Mouse (Mus musculus) hindbrain, embryonic 12.5 days (tissue): ENCODE results near the gene Hes7. TPM values are rescaled to one million over a fixed set of nuclear protein-coding genes. Genes with fewer than 3 reads are reported as not detected.

Experiments used
- ATAC-seq: fragments of 200-750 bp; cut with Nextera tagmentation; 2 replicates; pipeline ENCODE4 v1.8.0; 2017; ENCODE audit warnings: moderate TSS enrichment; ENCODE audit not compliant: low FRiP score
- H3K27ac ChIP-seq: fragments of 300-500 bp; sonication (generic); 2 replicates; pipeline ENCODE4 v1.5.1; 2016; ENCODE audit warnings: mild to moderate bottlenecking
- H3K27me3 ChIP-seq: fragments of 300-500 bp; sonication (generic); 2 replicates; pipeline ENCODE4 v1.6.1; 2016; ENCODE audit warnings: mild to moderate bottlenecking
- H3K36me3 ChIP-seq: fragments of 300-500 bp; sonication (generic); 2 replicates; pipeline ENCODE4 v1.6.1; 2016; ENCODE audit warnings: mild to moderate bottlenecking
- H3K4me1 ChIP-seq: fragments of 300-500 bp; sonication (generic); 2 replicates; pipeline ENCODE4 v1.6.1; 2016
- H3K4me2 ChIP-seq: fragments of 300-500 bp; sonication (generic); replicated peaks from 2 replicates; pipeline ENCODE4 v1.6.1; 2016; ENCODE audit warnings: mild to moderate bottlenecking
- H3K4me3 ChIP-seq: fragments of 300-500 bp; sonication (generic); 2 replicates; pipeline ENCODE4 v1.5.1; 2016; ENCODE audit warnings: mild to moderate bottlenecking
- H3K9ac ChIP-seq: fragments of 300-500 bp; sonication (generic); 2 replicates; pipeline ENCODE4 v1.6.1; 2016; ENCODE audit warnings: mild to moderate bottlenecking, moderate library complexity
- H3K9me3 ChIP-seq: fragments of 300-500 bp; sonication (generic); replicated peaks from 2 replicates; pipeline ENCODE4 v1.6.1; 2016; ENCODE audit warnings: mild to moderate bottlenecking
- WGBS: fragments of 180-500 bp; shearing (Covaris S2); methylation state at CpG from one replicate; pipeline ENCODE4 v1.1.7; 2016; 5-methylcytosine and 5-hydroxymethylcytosine counted together
- polyA plus RNA-seq: library from polyadenylated mRNA; unstranded; fragments of >200 nt; fragmentation: Nextera tagmentation; extraction: Ambion mirVana; gene quantifications from 2 replicates; pipeline ENCODE4 v1.2.1, GENCODE M21; 2016

Gene Hes7
- polyA plus RNA-seq, 1 experiment from 2014 or later, result 0.49 TPM

DNA sequence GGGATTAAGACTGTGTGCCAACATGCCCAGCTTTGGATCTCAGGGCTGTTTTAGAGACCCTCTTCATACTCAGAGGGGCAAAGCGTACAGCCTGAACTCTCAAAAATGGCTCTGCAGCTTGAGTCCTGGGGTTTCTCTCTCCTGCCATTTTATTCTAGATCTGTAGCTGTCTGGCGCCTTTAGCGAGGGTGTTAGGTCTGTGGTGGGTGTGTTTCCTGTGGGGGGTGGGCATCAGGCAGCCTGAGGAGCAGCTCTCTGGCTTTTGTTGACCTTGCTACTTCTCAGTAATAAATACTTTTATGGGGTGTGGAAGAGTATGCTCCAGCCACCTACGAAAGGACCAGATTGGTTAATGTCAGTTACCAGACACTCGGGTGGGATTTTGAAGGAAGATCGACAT lies 42.2 kb upstream of the Hes7 start:
- WGBS, result 77% methylated on average over 6 of the region's 6 CpGs
- Histone ChIP-seq H3K36me3 (no peaks in the 10 kb centered on the region), H3K27me3 (no peaks in the 10 kb centered on the region), H3K9me3 (no peaks in the 10 kb centered on the region), H3K9ac (no peak overlapping the region), H3K4me3 (no peak overlapping the region), H3K4me2 (no peak overlapping the region), H3K27ac (no peak overlapping the region), H3K4me1 (no peaks in the 10 kb centered on the region; the same call in 1 of the 2 replicates)
- ATAC-seq, result no peak

DNA sequence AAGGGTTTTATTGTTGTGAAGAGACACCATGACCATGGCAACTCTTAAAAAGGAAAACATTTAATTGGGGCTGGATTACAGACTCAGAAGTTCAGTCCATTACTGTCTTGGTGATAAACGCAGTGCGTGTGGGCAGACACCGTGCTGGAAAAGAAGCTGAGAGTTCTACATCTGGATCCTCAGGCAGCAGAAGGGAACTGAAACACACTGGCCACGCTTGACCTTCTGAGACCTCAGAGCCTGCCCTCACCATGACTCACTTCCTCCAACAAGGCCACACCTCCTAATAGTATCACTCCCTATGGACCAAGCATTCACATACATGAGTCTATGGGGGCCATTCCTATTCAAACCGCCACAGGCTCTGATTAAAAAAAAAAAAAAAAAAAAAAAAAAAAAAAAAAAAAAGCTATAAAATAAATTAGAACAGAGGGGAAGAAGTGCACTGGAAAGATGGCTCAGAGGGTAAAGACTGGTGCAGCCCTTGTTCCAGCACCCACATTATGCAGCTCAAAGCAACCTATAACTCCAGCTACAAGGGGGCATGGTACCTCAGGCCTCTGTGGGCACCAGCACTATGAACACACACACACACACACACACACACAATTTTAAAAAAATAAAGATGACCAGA lies 41.3 kb upstream of the Hes7 start:
- WGBS, result 85% methylated on average over 5 of the region's 5 CpGs
- H3K4me1 ChIP-seq, result no peaks in the 10 kb centered on the region
- no peak overlapping the region for H3K4me3 ChIP-seq
- no peak overlapping the region for H3K4me2 ChIP-seq
- ATAC-seq, result no peak
- no peak overlapping the region for H3K9ac ChIP-seq
- H3K36me3 ChIP-seq, result no peaks in the 10 kb centered on the region
- H3K27ac ChIP-seq, result no peak overlapping the region
- H3K27me3 ChIP-seq, result no peaks in the 10 kb centered on the region
- no peaks in the 10 kb centered on the region for H3K9me3 ChIP-seq

DNA sequence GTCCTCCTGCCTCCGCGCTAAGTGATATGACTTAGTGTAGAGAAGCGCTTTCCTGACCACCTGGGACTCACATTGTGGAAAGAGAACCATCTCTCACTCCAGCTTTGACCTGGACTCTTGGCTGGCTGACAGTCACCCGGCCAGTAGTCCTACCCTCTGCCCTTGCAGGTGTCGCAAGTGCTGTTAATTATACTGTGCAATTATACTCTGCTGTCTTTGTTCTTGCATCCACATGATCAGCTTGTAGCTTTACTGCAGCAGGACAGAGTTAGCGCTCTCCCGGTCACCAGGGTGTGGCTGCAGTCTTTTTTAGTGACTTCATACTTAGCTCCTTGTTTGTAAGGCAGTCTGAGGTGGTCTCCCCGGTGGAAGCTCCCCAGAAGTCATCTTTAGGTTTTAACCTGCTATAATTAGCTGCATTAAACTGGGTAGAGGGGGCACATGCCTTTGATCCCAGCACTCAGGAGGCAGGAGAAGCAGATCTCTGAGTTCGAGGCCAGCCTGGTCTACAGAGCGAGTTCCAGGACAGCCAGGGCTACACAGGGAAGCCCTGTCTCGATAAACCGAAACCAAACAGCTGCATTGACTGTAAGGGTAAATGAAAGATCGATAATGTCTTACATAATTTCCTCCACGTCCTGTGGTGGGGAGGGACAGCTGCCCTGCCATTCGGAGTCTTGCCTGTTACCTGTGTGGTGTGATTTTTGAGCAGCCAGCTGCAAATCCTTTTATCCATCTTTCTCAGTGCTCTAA lies 39.9 kb upstream of the Hes7 start:
- H3K27me3 ChIP-seq, result no peaks in the 10 kb centered on the region
- no peak overlapping the region for H3K9ac ChIP-seq
- no peaks in the 10 kb centered on the region for H3K4me1 ChIP-seq
- H3K9me3 ChIP-seq, result no peaks in the 10 kb centered on the region
- H3K4me3 ChIP-seq, result no peak overlapping the region
- H3K27ac ChIP-seq, result no peak overlapping the region
- H3K4me2 ChIP-seq, result no peak overlapping the region
- 87% methylated on average over 15 of the region's 15 CpGs for WGBS
- ATAC-seq, result no peak
- H3K36me3 ChIP-seq, result no peaks in the 10 kb centered on the region

DNA sequence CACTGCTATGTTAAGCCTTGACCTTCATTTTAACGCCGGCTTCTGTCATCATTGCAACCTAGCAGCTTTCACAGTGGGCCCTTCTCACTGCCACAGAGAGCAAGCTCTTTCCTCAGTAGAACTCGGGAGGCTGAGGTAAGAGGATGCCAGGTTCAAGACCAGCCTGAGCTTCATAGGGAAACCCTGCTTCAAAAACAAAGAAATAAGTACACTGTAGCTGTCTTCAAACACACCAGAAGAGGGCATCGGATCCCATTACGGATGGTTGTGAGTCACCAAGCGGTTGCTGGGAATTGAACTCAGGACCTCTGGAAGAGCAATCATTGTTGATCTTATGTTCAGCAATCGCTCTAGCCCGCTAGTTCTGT lies 39.4 kb upstream of the Hes7 start:
- H3K9me3 ChIP-seq, result no peaks in the 10 kb centered on the region
- H3K4me3 ChIP-seq, result no peak overlapping the region
- no peaks in the 10 kb centered on the region for H3K36me3 ChIP-seq
- ATAC-seq, result no peak
- no peak overlapping the region for H3K9ac ChIP-seq
- H3K27ac ChIP-seq, result no peak overlapping the region
- H3K27me3 ChIP-seq, result no peaks in the 10 kb centered on the region
- no peak overlapping the region for H3K4me2 ChIP-seq
- no peaks in the 10 kb centered on the region for H3K4me1 ChIP-seq
- 90% methylated on average over 8 of the region's 8 CpGs for WGBS

DNA sequence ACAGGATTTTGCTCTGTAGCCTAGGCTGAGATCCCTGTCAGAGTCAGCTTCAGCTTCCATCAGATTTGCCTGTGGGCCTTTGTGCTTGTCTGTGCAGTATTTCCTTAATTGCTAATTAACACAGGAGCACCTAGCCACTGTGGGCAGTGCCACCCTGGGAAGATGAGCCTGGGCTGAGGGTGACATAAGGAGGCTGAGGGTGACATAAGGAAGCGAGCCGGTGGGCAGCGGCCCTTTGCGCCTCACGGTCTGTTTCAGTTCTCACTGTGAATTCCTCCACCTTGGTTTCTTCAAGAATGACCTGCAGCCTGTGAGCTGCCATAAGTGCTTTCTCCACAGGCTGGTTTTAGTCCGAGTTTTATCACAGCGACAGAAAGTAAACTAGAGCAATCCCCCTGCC lies 38.6 kb upstream of the Hes7 start:
- Histone ChIP-seq H3K4me2 (no peak overlapping the region), H3K27ac (no peak overlapping the region), H3K36me3 (no peaks in the 10 kb centered on the region), H3K9ac (no peak overlapping the region), H3K4me3 (no peak overlapping the region), H3K27me3 (no peaks in the 10 kb centered on the region), H3K4me1 (no peaks in the 10 kb centered on the region), H3K9me3 (no peaks in the 10 kb centered on the region)
- ATAC-seq, result no peak
- 91% methylated on average over 7 of the region's 7 CpGs for WGBS

DNA sequence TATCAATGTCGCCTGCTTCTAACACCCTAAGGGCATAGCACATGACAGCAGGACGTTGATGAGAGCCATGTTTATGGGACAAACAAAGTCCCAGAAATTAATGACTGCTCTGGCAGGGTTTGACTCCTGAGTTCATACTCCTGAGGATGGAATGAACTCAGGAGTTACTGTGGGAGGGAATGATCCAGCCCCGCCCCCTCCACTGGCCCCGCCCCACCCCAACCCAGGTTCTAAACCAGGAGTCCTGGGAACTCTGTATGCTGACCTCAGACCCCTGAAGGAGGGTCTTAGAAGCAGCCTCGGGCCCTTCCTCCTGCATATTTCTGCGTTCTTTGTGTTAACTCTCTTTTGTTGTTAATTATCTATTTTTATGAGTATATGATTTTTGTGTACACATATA lies 34.6 kb upstream of the Hes7 start:
- no peaks in the 10 kb centered on the region for H3K27me3 ChIP-seq
- H3K4me1 ChIP-seq, result peaks cover 23% of the 10 kb centered on the region
- no peak overlapping the region for H3K27ac ChIP-seq
- no peak overlapping the region for H3K9ac ChIP-seq
- no peak overlapping the region for H3K4me2 ChIP-seq
- no peak overlapping the region for H3K4me3 ChIP-seq
- no peak for ATAC-seq
- H3K36me3 ChIP-seq, result peaks cover 5% of the 10 kb centered on the region; the same call in 1 of the 2 replicates
- WGBS, result 70% methylated on average over 6 of the region's 6 CpGs
- H3K9me3 ChIP-seq, result no peaks in the 10 kb centered on the region

DNA sequence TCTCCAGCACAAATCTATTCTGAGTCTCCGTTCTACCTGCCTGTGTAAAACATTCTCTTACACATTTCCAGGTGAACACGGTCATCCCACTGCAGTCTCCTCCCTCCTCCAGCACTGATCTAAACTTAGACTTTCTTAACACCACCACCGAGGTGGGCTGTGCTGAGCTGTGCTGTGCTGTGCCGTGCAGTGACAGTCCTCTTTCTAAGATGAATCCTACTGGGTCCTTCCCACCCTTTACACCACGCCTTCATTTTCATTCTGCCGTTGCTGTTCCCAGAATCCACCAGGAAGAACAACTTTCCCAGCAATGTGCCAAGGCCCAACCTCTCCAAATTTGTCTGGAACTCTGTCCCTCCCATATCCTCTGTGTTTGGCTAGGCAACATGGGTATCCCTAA lies 33.8 kb upstream of the Hes7 start:
- no peak overlapping the region for H3K4me3 ChIP-seq
- peak overlapping the region; percentile 95; the same call in 1 of the 2 replicates for H3K27ac ChIP-seq
- peaks cover 11% of the 10 kb centered on the region; the same call in 1 of the 2 replicates for H3K36me3 ChIP-seq
- H3K4me2 ChIP-seq, result no peak overlapping the region
- H3K27me3 ChIP-seq, result no peaks in the 10 kb centered on the region
- H3K9ac ChIP-seq, result 0 out of 2 replicates have a peak overlapping the region, but pooled peaks have one; percentile 14
- ATAC-seq, result no peak
- H3K4me1 ChIP-seq, result peaks cover 27% of the 10 kb centered on the region
- 65% methylated on average over 6 of the region's 6 CpGs for WGBS
- H3K9me3 ChIP-seq, result no peaks in the 10 kb centered on the region

DNA sequence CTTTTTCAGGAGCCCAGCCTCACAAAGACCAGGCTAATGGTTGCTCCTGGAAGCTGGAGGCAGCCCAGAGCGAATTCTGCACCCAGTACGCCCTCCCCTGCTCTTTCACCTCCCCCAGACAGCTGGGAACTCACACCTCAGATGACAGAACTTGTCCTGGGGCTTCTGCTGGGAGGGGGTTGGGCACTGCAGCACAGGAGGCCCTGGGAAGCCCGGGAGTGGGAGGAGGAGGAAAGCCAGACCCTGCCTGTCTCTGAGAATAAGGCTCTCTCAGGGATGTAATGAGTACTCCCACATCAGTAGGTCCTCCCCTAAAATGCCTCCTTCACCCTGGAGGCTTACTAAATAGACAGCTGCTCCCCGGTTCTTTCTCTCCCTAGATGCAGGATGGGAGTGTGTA lies 33.1 kb upstream of the Hes7 start:
- H3K4me3 ChIP-seq, result no peak overlapping the region
- H3K4me1 ChIP-seq, result peaks cover 30% of the 10 kb centered on the region
- no peaks in the 10 kb centered on the region for H3K27me3 ChIP-seq
- peak overlapping the region; percentile 95 for H3K27ac ChIP-seq
- no peaks in the 10 kb centered on the region for H3K9me3 ChIP-seq
- WGBS, result 37% methylated on average over 4 of the region's 4 CpGs
- H3K9ac ChIP-seq, result no peak overlapping the region
- peaks cover 18% of the 10 kb centered on the region; the same call in 1 of the 2 replicates for H3K36me3 ChIP-seq
- no peak overlapping the region; the same call in 1 of the 2 replicates for H3K4me2 ChIP-seq
- no peak for ATAC-seq

DNA sequence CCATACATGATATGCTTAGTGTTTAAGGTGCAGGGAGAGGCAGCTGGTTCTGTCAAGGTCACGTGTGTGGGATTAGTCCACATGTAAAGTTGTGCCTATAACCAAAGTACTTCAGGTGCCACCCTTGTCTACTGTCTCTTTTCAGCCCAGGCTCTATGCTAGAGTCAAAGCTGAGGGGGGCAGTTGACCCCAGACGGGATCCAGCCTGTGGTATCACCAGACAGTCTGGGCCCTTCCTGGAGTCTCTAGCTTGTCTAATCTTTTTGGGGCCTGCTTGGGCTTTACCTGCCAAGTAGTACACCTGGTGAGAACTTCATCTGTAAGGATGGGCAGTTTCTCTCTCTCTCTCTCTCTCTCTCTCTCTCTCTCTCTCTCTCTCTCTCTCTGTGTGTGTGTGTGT lies 32.6 kb upstream of the Hes7 start:
- H3K4me3 ChIP-seq, result no peak overlapping the region
- WGBS, result 64% methylated on average over 2 of the region's 2 CpGs
- H3K36me3 ChIP-seq, result peaks cover 22% of the 10 kb centered on the region; the same call in 1 of the 2 replicates
- peak overlapping the region; percentile 95; the same call in 1 of the 2 replicates for H3K27ac ChIP-seq
- no peaks in the 10 kb centered on the region for H3K9me3 ChIP-seq
- peak overlapping the region; percentile 99; the same call in 1 of the 2 replicates for H3K9ac ChIP-seq
- no peaks in the 10 kb centered on the region for H3K27me3 ChIP-seq
- peak overlapping the region; percentile 84 for H3K4me2 ChIP-seq
- peaks cover 30% of the 10 kb centered on the region for H3K4me1 ChIP-seq
- ATAC-seq, result no peak

DNA sequence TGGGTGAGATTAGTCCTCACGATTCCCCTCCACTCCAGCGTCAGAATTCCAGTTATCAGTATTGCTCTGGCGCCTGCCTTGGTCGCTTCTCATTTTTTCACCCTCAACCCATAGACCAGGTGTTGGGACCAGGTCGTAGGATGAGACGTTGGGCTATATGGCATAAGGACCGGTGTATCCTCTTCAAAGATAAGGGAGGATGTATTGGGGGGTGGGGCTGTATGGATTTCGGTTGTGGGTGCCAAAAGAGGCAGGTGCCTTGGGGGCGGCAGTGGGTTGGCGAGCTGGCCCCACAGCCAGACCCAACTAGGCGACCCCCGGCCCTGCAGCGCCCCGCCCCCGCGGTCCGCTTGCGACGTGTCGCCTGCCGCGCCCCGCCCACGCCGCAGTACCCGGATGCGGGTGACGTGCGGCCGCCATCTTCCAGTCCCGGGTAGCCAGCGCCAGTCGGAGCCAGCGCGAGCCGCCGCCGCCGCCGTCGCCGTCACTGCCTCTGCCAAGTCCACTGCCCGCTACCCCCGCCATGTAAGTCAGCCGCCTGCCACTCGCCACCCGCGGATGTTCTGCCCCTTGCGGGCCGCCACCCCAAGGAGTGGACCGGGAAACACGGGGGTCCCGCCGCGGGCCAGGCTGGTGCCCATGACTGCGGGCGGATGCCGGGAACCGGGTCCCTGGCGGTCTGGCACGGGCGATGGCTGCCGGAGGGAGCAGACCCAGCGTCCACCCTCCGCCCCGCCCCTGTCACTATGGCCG lies 31.9 kb upstream of the Hes7 start, which contains the start of gene Vamp2:
Vamp2 (plus strand) TSS at position 388 of the 753 bp plus-strand sequence.
- 1% methylated on average over 66 of the region's 67 CpGs for WGBS

DNA sequence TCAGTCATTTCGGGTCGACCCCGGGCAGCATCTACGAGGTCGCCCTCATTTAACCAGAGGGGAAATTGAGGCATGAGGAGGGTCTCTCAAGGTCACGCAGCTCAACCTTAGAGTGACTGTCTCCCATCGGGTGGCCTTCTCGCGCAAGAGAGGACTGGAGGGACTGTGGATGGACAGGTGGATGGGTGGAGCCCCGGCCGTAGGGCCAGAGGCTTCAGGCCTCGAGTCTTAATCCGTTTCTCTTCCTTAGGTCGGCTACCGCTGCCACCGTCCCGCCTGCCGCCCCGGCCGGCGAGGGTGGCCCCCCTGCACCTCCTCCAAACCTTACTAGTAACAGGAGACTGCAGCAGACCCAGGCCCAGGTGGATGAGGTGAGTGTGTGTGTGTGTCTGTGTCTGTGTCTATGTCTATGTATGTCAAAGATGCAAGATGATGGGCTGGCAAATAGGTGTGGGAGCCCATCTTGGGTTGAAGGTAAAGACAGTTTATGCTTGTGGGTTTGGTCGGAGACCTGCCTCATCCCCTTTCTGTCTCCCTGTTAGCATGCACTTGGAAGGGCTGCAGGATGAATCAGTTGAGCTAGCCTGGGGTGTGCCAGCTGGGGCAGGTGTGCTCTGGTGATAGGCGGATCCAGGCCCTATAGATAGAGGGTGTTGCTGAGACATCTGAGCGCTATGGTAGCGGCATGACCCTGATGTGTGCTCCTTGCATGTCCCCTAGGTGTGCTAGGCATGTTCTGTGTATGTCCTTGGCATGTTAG lies 31.2 kb upstream of the Hes7 start:
- H3K9me3 ChIP-seq, result no peaks in the 10 kb centered on the region
- peak; percentile 38 for ATAC-seq
- peak overlapping the region; percentile 98 for H3K4me3 ChIP-seq
- H3K27me3 ChIP-seq, result no peaks in the 10 kb centered on the region
- H3K4me1 ChIP-seq, result peaks cover 30% of the 10 kb centered on the region
- 11% methylated on average over 25 of the region's 25 CpGs for WGBS
- H3K36me3 ChIP-seq, result peaks cover 24% of the 10 kb centered on the region; the same call in 1 of the 2 replicates
- H3K9ac ChIP-seq, result peak overlapping the region; percentile 99
- peak overlapping the region; percentile 84 for H3K4me2 ChIP-seq
- H3K27ac ChIP-seq, result peak overlapping the region; percentile 95

More for the DNA sequence above, 31.9 kb upstream of the Hes7 start, which contains the start of gene Vamp2:
- H3K36me3 ChIP-seq, result peaks cover 24% of the 10 kb centered on the region; the same call in 1 of the 2 replicates
- H3K4me2 ChIP-seq, result peak within 1 kb of the TSS; percentile 84
- H3K27ac ChIP-seq, result peak within 1 kb of the TSS; percentile 95
- no peaks in the 10 kb centered on the region for H3K9me3 ChIP-seq
- H3K4me3 ChIP-seq, result peak within 1 kb of the TSS; percentile 98
- peak; percentile 77 for ATAC-seq
- peaks cover 30% of the 10 kb centered on the region for H3K4me1 ChIP-seq
- peak within 1 kb of the TSS; percentile 99 for H3K9ac ChIP-seq
- H3K27me3 ChIP-seq, result no peaks in the 10 kb centered on the region
